Mouse (Mus musculus): ENCODE measurements around the gene Psmd5. TPM values are rescaled to one million over a fixed set of nuclear protein-coding genes. Genes with fewer than 3 reads are reported as not detected.
"Not testable (repeated sequence)": the region's sequence is repeated elsewhere in the genome, so short reads cannot be mapped to it uniquely, and the experiment has no call there.

Psmd5 gene
- total RNA-seq, 2 experiments from 2014 or later: 38.4 to 44.6 TPM

DNA sequence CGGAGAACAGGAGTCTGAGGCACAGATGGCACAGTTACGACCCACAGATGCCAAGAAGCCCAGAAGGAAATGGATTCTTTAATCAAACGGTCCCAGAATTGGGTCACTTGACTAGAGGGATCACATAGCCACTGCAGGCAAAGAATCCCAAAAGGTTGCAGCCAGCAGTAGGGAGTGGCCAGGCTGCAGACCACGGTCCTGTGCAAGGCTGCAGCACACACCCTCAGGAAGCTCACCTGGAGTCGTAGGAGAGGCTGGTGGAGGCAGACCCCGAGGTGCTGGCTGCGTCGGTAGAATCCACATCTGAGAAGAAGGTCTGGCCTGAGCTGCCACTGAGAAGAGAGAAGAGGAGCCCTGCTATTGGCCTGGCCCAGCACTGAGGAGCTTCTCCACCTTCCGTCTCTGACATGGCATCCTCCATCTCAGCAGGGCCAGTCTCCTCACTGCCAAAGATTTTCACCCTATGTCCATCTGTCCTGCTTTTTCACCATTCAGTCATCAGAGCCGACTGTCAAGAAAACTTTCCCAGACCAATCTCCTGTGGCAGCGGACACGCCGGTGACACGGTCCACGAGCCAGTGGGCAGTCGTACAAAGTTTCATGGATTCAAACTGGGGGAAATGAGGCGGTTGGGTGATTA is 22.2 kb upstream of the Psmd5 start:
- no peak for DNase-seq

GRCm38 (mm10) chr2:34895503-34896113 is 20.8 kb upstream of the Psmd5 start:
- no peak for DNase-seq

- DNase-seq: no peak
Observed at GRCm38 (mm10) chr2:34893950-34894349, 19.2 kb upstream of the Psmd5 start.

- DNase-seq: no peak
Observed at GRCm38 (mm10) chr2:34884186-34884585, 9.4 kb upstream of the Psmd5 start.

GRCm38 (mm10) chr2:34883190-34883589 is 8.4 kb upstream of the Psmd5 start:
- no peak for DNase-seq

DNA sequence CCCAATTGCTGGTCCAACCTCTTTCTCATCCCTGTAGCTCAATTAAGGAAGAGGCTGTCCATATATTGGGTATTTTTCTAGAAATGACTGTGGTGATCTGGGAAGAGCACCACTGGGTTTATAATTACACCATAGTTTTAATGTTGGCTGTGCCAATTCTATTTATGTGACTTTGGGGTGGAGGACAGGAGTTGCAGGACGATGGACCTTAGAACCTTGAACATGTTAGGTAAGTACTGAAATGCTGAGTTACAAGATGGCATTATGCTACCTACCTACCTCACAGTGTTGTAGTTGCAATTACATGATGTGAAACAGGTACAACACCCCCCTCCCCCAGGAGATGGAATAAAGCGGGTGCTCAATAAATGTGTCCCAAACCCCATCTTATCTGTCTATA is 8.0 kb upstream of the Psmd5 start:
- no peak for DNase-seq

DNA sequence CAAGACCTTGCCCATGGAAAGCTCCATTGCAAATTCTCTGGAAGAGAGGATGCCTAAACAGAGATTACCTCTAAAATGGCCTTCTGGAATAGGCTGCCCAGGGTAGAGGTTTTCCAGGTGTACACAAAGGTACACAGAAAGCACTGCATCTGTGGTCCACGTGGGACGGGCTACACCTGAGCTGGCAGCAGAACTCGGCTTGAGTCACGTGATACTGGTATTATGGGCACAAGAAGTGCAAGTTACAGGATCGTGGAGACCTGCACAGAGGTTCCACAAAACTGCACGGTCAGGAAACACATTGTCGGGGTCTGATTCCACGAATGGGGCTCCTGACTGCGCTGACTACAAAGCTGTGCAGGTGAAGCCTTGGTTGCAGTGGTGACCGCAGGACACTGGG is 5.3 kb upstream of the Psmd5 start:
- no peak for DNase-seq

DNA sequence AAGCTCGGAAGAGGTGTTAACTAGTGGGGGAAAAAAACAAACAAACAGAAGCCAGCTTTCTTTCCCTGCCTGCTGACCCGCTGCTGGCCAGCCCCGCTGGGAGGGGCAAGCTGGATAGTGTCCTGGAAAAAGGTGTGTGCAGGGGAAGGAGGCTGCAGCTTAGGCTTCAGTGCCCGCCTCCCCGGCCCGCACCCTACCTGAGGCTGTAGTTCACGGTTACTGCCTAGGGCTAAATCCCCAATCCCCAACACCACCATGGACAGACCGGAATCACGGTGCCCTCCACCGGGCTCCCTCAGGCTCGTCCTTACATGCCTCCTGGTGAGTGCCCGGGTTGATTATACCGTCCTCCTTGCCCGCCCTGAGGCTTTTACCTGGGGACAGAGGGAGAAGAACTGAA is 497 bp downstream of the Psmd5 start, which contains the start of gene Cutal:
Gene Cutal, plus strand, starts transcription at position 126 of the 400 bp plus-strand sequence.
- peak in 1 of 2 experiments; percentile 14 for DNase-seq

- peak; percentile 94 to 95 for DNase-seq
Observed at GRCm38 (mm10) chr2:34870520-34871474, 4.0 kb downstream of the Psmd5 start.

DNA sequence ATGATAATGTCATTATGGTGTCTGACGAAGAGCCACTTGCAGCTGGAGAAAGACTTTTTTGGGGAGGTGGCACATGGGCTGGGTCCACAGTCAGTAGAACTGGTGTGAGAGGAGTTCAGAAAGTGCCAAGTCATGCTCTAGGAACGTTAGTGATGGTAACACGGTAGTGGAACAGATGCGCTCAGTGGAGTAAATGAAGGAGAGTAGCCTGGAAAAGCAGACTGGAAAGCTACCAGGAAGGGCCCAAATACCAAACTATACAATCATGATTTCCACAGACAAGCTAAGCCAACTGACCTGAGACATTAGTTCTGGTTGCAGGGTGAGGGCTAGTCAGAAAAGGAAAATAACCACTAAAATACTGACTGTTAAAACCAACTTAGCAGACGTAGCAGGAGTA is 5.1 kb downstream of the Psmd5 start:
- no peak for DNase-seq

DNA sequence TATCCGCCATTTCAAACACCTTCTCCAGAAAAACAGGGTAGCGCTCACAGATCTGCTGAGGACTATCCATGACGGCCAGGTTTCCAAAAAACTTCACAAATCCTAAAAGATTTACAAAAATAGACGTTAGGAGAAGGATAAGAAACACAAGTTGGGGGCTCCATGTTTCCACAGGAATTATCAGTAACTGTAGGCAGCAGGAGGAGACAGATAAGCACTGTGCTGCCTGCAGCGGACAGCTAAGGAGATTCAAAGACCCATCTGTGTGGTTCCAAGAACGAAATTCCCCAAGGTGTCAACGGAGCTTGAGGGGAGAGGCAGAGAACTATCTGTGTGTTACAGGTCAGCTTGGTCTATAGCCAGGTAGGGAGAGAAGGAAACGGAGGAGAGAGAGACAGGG is 17.0 kb downstream of the Psmd5 start:
- DNase-seq: no peak

DNA sequence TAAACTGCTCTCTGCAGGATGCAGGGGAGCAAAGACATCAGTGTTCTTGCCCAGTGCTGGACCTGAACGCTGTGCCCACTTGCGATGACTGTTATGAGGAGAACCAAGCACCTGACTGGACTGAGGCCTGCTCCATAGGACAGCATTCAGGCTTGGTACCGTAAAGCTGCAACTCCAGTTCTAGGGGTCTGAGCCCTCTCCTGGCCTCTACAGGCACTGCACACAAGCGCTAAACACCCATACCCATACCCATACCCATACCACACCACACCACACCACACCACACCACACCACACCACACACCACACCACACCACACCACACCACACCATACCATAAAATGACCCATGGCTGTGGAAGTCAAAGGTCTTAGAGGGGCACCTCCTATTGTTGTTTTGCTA is 19.5 kb downstream of the Psmd5 start:
- DNase-seq: no peak

GRCm38 (mm10) chr2:34847702-34848101 is 27.1 kb downstream of the Psmd5 start:
- no peak for DNase-seq

GRCm38 (mm10) chr2:34843211-34843939 is 31.4 kb downstream of the Psmd5 start:
- DNase-seq: peak; percentile 77 to 79

DNA sequence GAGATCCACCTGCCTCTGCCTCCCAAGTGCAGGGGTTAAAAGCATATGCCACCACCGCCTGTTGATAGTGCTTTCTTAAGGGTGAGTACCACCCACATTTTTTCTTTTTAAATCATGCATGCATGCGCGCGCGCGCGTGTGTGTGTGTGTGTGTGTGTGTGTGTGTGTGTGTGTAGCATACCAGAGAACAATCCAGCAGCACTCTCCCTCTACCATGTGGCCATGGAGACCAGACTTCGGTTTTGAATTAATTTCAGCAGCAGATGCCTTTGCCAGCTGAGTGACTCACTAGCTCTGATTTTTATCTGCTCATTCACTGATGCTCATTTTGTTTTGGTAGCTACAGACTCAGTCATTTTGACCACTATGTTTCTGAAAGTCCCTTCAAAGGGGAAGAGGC is 33.1 kb downstream of the Psmd5 start:
- no peak for DNase-seq

GRCm38 (mm10) chr2:34840143-34840542 is 34.6 kb downstream of the Psmd5 start:
- not testable (repeated sequence) for DNase-seq

DNA sequence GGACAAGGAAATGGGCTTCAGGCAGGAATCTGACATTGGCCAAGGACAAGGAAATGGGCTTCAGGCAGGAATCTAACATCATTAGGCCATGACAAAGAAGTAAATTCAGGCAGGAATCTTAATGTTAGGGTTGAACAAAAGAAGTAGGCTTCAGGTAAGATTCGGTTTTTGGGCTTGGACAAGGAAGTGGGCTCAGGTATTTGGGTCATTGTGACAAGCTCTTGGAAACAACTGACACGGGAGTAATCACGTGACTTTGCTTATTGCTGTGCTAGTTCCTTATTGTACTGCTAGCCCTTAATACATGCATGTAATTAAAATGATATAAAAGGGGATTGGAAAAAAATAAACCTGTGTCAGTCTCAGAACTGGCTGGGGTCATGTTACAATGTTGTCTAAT is 39.1 kb downstream of the Psmd5 start:
- DNase-seq: no peak

- no peak for DNase-seq
Observed at GRCm38 (mm10) chr2:34833624-34834023, 41.1 kb downstream of the Psmd5 start.

- DNase-seq: not testable (repeated sequence)
Observed at GRCm38 (mm10) chr2:34832766-34833457, 41.9 kb downstream of the Psmd5 start, which contains the start of gene Gm34653. Gm34653 (plus strand) TSS chr2:34833007.

DNA sequence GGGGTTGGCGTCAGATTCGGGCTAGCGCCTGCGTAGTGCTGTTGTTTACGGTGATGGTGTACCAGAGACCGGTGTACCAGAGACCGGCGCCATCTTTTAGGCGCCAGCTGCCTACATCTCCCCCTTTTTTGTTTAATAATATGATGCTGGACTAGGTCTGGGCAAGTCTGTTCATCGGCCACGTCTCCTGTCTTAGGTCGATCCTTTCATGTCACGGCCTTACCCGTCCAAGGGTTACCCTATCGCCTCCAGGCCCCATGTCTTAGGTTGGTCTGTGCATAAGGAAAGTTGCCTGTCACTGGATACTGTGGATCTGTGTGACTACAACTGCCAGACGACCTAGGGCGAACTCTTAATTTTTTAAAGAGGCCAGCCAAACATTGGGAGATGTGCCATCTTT is 44.7 kb downstream of the Psmd5 start:
- DNase-seq: not testable (repeated sequence)

DNA sequence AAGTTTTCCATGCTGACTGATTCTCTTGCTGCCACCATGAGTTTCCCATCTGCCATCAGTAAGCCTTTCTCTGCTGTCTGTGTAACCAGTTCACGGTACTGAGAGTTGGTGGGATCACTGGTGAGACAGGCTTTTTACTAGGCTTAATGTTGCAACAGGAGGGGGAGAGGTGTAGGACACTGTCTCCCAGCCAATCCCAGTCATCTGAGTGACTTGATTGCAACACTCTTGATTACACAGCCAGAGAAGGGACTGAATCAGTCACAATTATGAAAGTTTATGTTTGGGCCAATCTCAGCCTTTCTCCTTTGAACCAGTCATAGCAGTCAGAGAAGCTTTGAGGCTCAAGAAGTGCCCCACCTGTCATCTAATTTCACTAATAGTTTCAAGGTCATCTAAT is 46.7 kb downstream of the Psmd5 start:
- peak; percentile 38 to 56 for DNase-seq
